Mouse (Mus musculus) myocyte (in vitro differentiated cells): ENCODE measurements around the gene Rtn4r.

Source experiments
- CEBPB ChIP-seq: IDR thresholded peaks from 2 replicates; pipeline ENCODE4 v1.6.1; 2011; ENCODE audit warnings: mild to moderate bottlenecking, moderate library complexity; ENCODE audit not compliant: poor library complexity, insufficient read depth, severe bottlenecking
- E2F4 ChIP-seq: IDR thresholded peaks from one replicate; pipeline ENCODE4 v1.6.1; 2011; ENCODE audit warnings: mild to moderate bottlenecking, control low read depth, moderate library complexity; ENCODE audit not compliant: insufficient read depth
- MAX ChIP-seq: IDR thresholded peaks from one replicate; pipeline ENCODE4 v1.6.1; 2011; ENCODE audit warnings: low read depth, mild to moderate bottlenecking, control low read depth
- MYOD1 ChIP-seq, 3 experiments: IDR thresholded peaks; one replicate each; pipeline ENCODE4 v1.6.1; 2011; ENCODE audit warnings: control low read depth in 2 of 3, low read depth in 2 of 3, mild to moderate bottlenecking in 2 of 3, moderate library complexity in 1 of 3; ENCODE audit not compliant: insufficient read length in 2 of 3, control insufficient read depth in 1 of 3
- MYOG ChIP-seq, 3 experiments: IDR thresholded peaks; one replicate each; pipeline ENCODE4 v1.6.1; 2011; ENCODE audit warnings: control low read depth in 2 of 3, low read depth in 2 of 3, mild to moderate bottlenecking in 2 of 3; ENCODE audit not compliant: insufficient read length in 2 of 3, control insufficient read depth in 1 of 3, insufficient read depth in 1 of 3
- POLR2A ChIP-seq: IDR thresholded peaks from one replicate; pipeline ENCODE4 v1.6.1; 2011; ENCODE audit warnings: low read depth, mild to moderate bottlenecking, control low read depth, moderate library complexity; ENCODE audit not compliant: insufficient read length
- POLR2AphosphoS2 ChIP-seq: IDR thresholded peaks from one replicate; pipeline ENCODE4 v1.6.1; 2011; ENCODE audit warnings: low read depth, control low read depth; ENCODE audit not compliant: insufficient read length
- REST ChIP-seq: IDR thresholded peaks from one replicate; pipeline ENCODE4 v1.6.1; 2011; ENCODE audit warnings: mild to moderate bottlenecking, control low read depth, moderate library complexity; ENCODE audit not compliant: insufficient read depth, insufficient read length
- SRF ChIP-seq: IDR thresholded peaks from one replicate; pipeline ENCODE4 v1.6.1; 2011; ENCODE audit warnings: low read depth; ENCODE audit not compliant: control insufficient read depth, insufficient read length
- TCF12 ChIP-seq: IDR thresholded peaks from one replicate; pipeline ENCODE4 v1.6.1; 2011; ENCODE audit warnings: mild to moderate bottlenecking, control low read depth; ENCODE audit not compliant: poor library complexity, insufficient read depth, severe bottlenecking
- TCF3 ChIP-seq: IDR thresholded peaks from one replicate; pipeline ENCODE4 v1.6.1; 2011; ENCODE audit warnings: low read depth, control low read depth; ENCODE audit not compliant: insufficient read length
- USF1 ChIP-seq: IDR thresholded peaks from one replicate; pipeline ENCODE4 v1.6.1; 2011; ENCODE audit warnings: low read depth, mild to moderate bottlenecking, control low read depth, moderate library complexity

DNA sequence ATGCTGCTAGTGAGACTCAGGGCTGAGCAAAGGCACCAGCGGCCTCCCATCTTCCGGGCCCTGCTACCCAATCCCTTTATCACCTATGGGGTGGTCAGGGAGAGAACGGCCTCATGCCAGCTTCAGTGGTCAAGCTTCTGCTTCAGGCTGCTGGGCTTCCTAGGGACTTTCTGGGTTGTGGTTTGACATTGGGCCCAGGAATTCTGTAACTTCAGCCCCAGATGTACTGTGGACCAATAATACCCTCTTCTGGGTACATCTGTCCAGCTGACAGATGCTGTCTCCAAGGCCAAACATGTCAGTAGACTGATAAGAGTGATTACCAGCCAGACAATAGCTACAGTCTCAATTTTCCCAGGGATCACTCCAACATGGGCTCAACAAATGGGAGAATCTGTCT, 42.3 kb downstream of the Rtn4r start:
- TF ChIP-seq POLR2A (no peak), MYOD1 (IDR thresholded peaks at IDR 0.05; ENCODE audit: control insufficient read depth in 1 of 3, insufficient read length in 2 of 3, low read depth in 2 of 3) (no peak), USF1 (no peak), SRF (no peak), MAX (no peak), TCF12 (no peak), CEBPB (no peak), E2F4 (no peak), POLR2AphosphoS2 (no peak), TCF3 (no peak), MYOG (IDR thresholded peaks at IDR 0.05; ENCODE audit: control insufficient read depth in 1 of 3, insufficient read depth in 1 of 3, insufficient read length in 2 of 3, low read depth in 2 of 3) (no peak), REST (no peak)
